Comparison of ENCODE assay signal across 23 mouse cellular contexts in genomic region chr6:37554327-37554726, GRCm38 (mm10). TPM values are rescaled to one million over a fixed set of nuclear protein-coding genes. Genes with fewer than 3 reads are reported as not detected.
A peak's percentile ranks its signal among the peaks of the same experiment; 100 is the strongest.
DNase-seq lines count a peak whose midpoint lies in the region; ATAC-seq lines count a peak whose summit lies in the region.
"Had no signal": no experiment of that assay in that cellular context is flagged by ENCODE, and none has a peak within 500 bp of the region (broad histone marks: within the 10 kb centered on the region; RNA-seq: fewer than 3 reads in every experiment).

No protein-coding gene starts in this region.

- peak; percentile 67 for ATAC-seq in frontal cortex, adult (ENCODE audit: low TSS enrichment)
- ATAC-seq: inflammation-experienced regulatory T-cells, adult 6 months had no signal

- intact Hi-C loops in heart, postnatal 10 days (cut with DNase I) = no loop called here

- no peak for DNase-seq in frontal cortex, postnatal 25 days (ENCODE audit: low spot score in 2 of 2)
- DNase-seq in heart, postnatal 10 days = peak; percentile 9 to 11
- no peak for DNase-seq in heart, adult 8-10 months (ENCODE audit: low spot score)
- peak; percentile 4 for DNase-seq in right cerebral cortex, adult 18-20 months
- DNase-seq in right cerebral cortex, postnatal 36 days (ENCODE audit: low spot score in 2 of 2) = no peak
- peak; percentile 38 for DNase-seq in telencephalon, adult 2 months (ENCODE audit: low read depth, low spot score)
- DNase-seq in thymus, postnatal 14 days = no peak
- DNase-seq: adrenal gland, adult 8-10 months; cerebellum, adult 9-10 months; heart, adult 18-20 months; kidney, adult 18-20 months; layer of hippocampus, adult 9-11 months; lung, postnatal 4 days; midbrain, embryonic 14.5 days; right cerebral cortex, postnatal 14 days; thymus, postnatal 36 days had no signal

RNA-seq across cellular contexts. Expression of gene Akr1d1, which starts 24.4 kb away (rescaled TPM):
- total RNA-seq in heart, postnatal 10 days (2021) = not detected
- total RNA-seq in heart, adult 8-10 months (2022) = not detected
- total RNA-seq: CH12.LX; G1E; heart, adult 18-20 months; heart, postnatal 25 days; left cerebral cortex, adult 2 months; megakaryocyte-erythroid progenitor cell, adult 5-6 weeks had no signal

Comparison
In these comparisons a context has a peak if more than half of its experiments do, and no peak if none do; other contexts are left out.
1. DNase-seq: peak in heart, postnatal 10 days (2 of 2), right cerebral cortex, adult 18-20 months (single experiment) and telencephalon, adult 2 months (single experiment); none in frontal cortex, postnatal 25 days (0 of 2), heart, adult 8-10 months (single experiment), right cerebral cortex, postnatal 36 days (0 of 2) and thymus, postnatal 14 days (single experiment).